Mouse (Mus musculus): Measurements from ENCODE around the gene S100a3. TPM values are rescaled to one million over a fixed set of nuclear protein-coding genes. Genes with fewer than 3 reads are reported as not detected.

S100a3 gene
- polyA plus RNA-seq, 1 experiment from 2014 or later, result 1.1 TPM

DNA sequence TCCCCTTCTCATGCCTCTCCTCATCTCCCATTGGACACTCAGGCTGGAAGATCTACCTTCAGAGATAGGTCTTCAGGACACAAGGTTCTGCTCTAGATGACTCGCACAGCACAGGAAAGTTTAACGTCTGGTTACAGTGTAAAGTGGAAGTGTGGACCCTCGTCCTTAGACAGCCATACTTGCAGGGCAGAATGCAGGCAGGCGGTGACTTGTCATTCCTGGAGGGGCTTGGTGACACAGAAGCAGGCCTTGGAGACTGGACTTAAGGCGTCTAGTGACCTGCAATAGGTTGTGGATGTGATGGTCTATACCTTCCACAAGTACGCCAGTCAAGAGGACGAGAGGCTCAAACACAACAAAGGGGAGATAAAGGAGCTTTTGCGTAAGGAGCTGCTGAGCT lies 29.6 kb downstream of the S100a3 start, which contains the start of gene S100a2:
Gene S100a2 (plus strand): TSS at position 301 of the 400 bp plus-strand sequence.
- 85% methylated on average over 8 of the region's 8 CpGs for WGBS
- no peak within 1 kb of the TSS for H3K27ac ChIP-seq (replicated peaks)
- H3K36me3 ChIP-seq, result no peaks in the 10 kb centered on the region
- no peaks in the 10 kb centered on the region for H3K27me3 ChIP-seq (replicated peaks)
- no peak for ATAC-seq (ENCODE audit: low FRiP score)
- no peaks in the 10 kb centered on the region for H3K9me3 ChIP-seq (replicated peaks)
- H3K9ac ChIP-seq (replicated peaks), result no peak within 1 kb of the TSS
- no peaks in the 10 kb centered on the region for H3K4me1 ChIP-seq
- H3K4me2 ChIP-seq, result no peak within 1 kb of the TSS
- H3K4me3 ChIP-seq (replicated peaks), result no peak within 1 kb of the TSS

GRCm38 (mm10) chr3:90594466-90594865 lies 34.1 kb downstream of the S100a3 start:
- Histone ChIP-seq H3K4me2 (no peak overlapping the region), H3K27me3 (replicated peaks) (no peaks in the 10 kb centered on the region), H3K36me3 (no peaks in the 10 kb centered on the region), H3K27ac (replicated peaks) (no peak overlapping the region), H3K9me3 (replicated peaks) (no peaks in the 10 kb centered on the region), H3K4me3 (replicated peaks) (no peak overlapping the region), H3K4me1 (no peaks in the 10 kb centered on the region), H3K9ac (replicated peaks) (no peak overlapping the region)
- ATAC-seq (ENCODE audit: low FRiP score), result no peak
- WGBS, result 82% methylated on average over 1 of the region's 1 CpGs

- H3K9ac ChIP-seq (replicated peaks), result no peak overlapping the region
- no peaks in the 10 kb centered on the region for H3K36me3 ChIP-seq
- no peaks in the 10 kb centered on the region for H3K9me3 ChIP-seq (replicated peaks)
- no peak overlapping the region for H3K4me2 ChIP-seq
- H3K27ac ChIP-seq (replicated peaks), result no peak overlapping the region
- no peak overlapping the region for H3K4me3 ChIP-seq (replicated peaks)
- 75% methylated on average over 5 of the region's 5 CpGs for WGBS
- H3K27me3 ChIP-seq (replicated peaks), result no peaks in the 10 kb centered on the region
- H3K4me1 ChIP-seq, result no peaks in the 10 kb centered on the region
- no peak for ATAC-seq (ENCODE audit: low FRiP score)
These were observed 35.2 kb downstream of the S100a3 start for GRCm38 (mm10) chr3:90595556-90595955.

GRCm38 (mm10) chr3:90596810-90597209 lies 36.4 kb downstream of the S100a3 start:
- 94% methylated on average over 6 of the region's 6 CpGs for WGBS
- Histone ChIP-seq H3K27ac (replicated peaks) (no peak overlapping the region), H3K4me3 (replicated peaks) (no peak overlapping the region), H3K36me3 (no peaks in the 10 kb centered on the region), H3K9me3 (replicated peaks) (no peaks in the 10 kb centered on the region), H3K9ac (replicated peaks) (no peak overlapping the region), H3K27me3 (replicated peaks) (no peaks in the 10 kb centered on the region), H3K4me1 (no peaks in the 10 kb centered on the region), H3K4me2 (no peak overlapping the region)
- ATAC-seq (ENCODE audit: low FRiP score), result no peak

DNA sequence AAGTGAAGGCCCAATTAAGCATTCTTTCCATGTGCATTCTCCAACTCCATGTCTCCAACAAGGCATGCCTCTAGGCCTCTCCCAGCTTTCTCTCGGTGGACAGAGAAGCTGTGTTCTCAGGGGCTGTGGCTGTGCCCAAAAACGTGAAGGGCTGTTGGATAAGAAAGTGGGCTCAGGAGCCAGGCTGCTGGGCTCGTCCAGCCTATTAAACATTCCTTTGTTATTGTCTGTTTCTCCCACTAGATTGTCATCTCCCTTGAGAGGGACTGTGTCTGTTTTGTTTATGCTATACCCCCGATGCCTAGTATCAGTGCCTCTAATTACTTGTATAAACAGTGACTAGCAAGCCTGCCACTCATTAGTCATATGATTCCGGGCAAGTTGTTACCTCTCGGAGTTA lies 37.4 kb downstream of the S100a3 start:
- no peaks in the 10 kb centered on the region for H3K9me3 ChIP-seq (replicated peaks)
- H3K4me1 ChIP-seq, result no peaks in the 10 kb centered on the region
- H3K4me2 ChIP-seq, result no peak overlapping the region
- no peak overlapping the region for H3K9ac ChIP-seq (replicated peaks)
- 60% methylated on average over 6 of the region's 6 CpGs for WGBS
- ATAC-seq (ENCODE audit: low FRiP score), result no peak
- H3K36me3 ChIP-seq, result no peaks in the 10 kb centered on the region
- no peak overlapping the region for H3K27ac ChIP-seq (replicated peaks)
- H3K4me3 ChIP-seq (replicated peaks), result no peak overlapping the region
- no peaks in the 10 kb centered on the region for H3K27me3 ChIP-seq (replicated peaks)

GRCm38 (mm10) chr3:90598212-90598611 lies 37.8 kb downstream of the S100a3 start:
- H3K27ac ChIP-seq (replicated peaks), result no peak overlapping the region
- no peak for ATAC-seq (ENCODE audit: low FRiP score)
- 83% methylated on average over 4 of the region's 4 CpGs for WGBS
- no peaks in the 10 kb centered on the region for H3K9me3 ChIP-seq (replicated peaks)
- H3K4me1 ChIP-seq, result no peaks in the 10 kb centered on the region
- no peaks in the 10 kb centered on the region for H3K36me3 ChIP-seq
- no peaks in the 10 kb centered on the region for H3K27me3 ChIP-seq (replicated peaks)
- H3K4me3 ChIP-seq (replicated peaks), result no peak overlapping the region
- H3K4me2 ChIP-seq, result no peak overlapping the region
- H3K9ac ChIP-seq (replicated peaks), result no peak overlapping the region

DNA sequence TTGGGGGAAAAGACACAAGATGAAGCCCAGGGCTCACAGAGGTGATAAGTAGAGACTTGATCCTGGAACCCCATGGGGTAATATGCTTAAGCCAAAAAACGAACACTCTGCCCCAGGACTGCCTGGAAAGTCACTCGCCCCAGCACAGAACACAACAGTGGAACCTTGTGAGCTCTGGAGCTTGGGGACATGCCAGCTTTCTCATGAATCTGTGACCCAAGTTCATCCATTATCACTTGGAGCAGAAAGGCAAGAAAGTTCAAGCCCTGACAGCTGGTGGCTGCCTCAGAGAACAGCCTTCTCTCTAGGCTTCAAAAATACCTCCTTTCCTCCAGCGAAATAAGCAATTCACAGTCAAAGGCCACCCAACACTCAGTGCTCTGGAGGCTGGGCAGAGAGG lies 39.0 kb downstream of the S100a3 start:
- no peak overlapping the region for H3K9ac ChIP-seq (replicated peaks)
- no peak overlapping the region for H3K4me3 ChIP-seq (replicated peaks)
- H3K9me3 ChIP-seq (replicated peaks), result no peaks in the 10 kb centered on the region
- no peaks in the 10 kb centered on the region for H3K36me3 ChIP-seq
- no peaks in the 10 kb centered on the region for H3K27me3 ChIP-seq (replicated peaks)
- H3K4me2 ChIP-seq, result no peak overlapping the region
- no peak for ATAC-seq (ENCODE audit: low FRiP score)
- H3K4me1 ChIP-seq, result peaks cover 2% of the 10 kb centered on the region; the same call in 1 of the 2 replicates
- 85% methylated on average over 3 of the region's 3 CpGs for WGBS
- H3K27ac ChIP-seq (replicated peaks), result no peak overlapping the region

DNA sequence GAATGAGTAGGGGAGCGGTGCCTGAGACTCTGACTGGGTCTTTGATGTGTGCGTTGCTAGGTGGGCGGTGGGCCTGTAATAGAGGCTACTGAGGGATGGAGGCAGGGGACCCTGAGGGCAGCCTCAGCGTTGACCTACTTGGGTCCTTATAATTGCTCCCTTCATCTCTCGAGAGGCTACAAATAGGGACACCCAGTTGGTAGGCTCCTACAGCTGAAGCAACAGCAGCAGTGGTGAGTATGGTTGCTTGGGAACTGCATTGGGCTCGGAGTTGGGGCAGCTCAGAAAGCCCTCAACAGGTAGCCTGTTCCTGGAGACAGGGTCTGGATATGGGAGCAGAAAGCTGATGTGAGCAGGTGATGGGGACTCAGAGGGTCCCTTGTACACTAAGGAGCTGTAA lies 39.7 kb downstream of the S100a3 start:
- Histone ChIP-seq H3K36me3 (no peaks in the 10 kb centered on the region), H3K9ac (replicated peaks) (no peak overlapping the region), H3K27me3 (replicated peaks) (no peaks in the 10 kb centered on the region), H3K4me2 (no peak overlapping the region), H3K9me3 (replicated peaks) (no peaks in the 10 kb centered on the region), H3K4me3 (replicated peaks) (no peak overlapping the region), H3K4me1 (peaks cover 5% of the 10 kb centered on the region; the same call in 1 of the 2 replicates), H3K27ac (replicated peaks) (no peak overlapping the region)
- WGBS, result 81% methylated on average over 6 of the region's 6 CpGs
- ATAC-seq (ENCODE audit: low FRiP score), result no peak

- Histone ChIP-seq H3K4me1 (peaks cover 5% of the 10 kb centered on the region; the same call in 1 of the 2 replicates), H3K27ac (replicated peaks) (no peak overlapping the region), H3K36me3 (no peaks in the 10 kb centered on the region), H3K9me3 (replicated peaks) (no peaks in the 10 kb centered on the region), H3K4me2 (no peak overlapping the region), H3K27me3 (replicated peaks) (no peaks in the 10 kb centered on the region), H3K9ac (replicated peaks) (no peak overlapping the region), H3K4me3 (replicated peaks) (no peak overlapping the region)
- 84% methylated on average over 8 of the region's 8 CpGs for WGBS
- ATAC-seq (ENCODE audit: low FRiP score), result no peak
These were observed 40.2 kb downstream of the S100a3 start for GRCm38 (mm10) chr3:90600458-90601195.

DNA sequence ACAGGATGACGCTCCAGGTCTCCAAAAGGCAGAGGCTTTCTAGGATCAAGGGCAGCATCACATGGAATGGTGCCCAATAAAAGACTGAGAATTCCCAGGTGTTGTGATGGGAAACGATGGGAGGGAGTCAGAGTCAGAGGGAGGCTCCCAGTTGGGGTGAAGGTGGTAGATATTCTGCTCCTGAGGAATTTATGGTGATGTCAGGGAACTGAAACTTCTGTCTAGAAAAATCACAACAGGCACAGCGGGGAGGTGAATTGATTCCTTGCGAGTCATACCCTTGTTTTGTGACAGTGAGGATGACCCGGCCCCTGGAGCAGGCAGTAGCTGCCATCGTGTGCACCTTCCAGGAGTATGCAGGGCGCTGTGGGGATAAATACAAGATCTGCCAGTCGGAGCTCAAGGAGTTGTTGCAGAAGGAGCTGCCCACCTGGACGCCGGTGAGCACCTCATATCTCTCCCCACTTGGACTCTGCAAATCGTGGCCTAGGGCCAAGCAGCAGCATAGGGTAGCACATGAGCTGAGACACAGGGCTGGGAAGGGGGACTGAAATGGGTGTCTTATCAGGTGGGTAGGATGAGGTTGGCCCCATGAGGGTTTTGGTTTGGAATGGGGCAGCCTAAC lies 41.2 kb downstream of the S100a3 start, which contains the start of gene Gm42674:
Gene Gm42674 (plus strand): TSS at position 419 of the 625 bp plus-strand sequence.
- H3K9me3 ChIP-seq (replicated peaks), result no peaks in the 10 kb centered on the region
- ATAC-seq (ENCODE audit: low FRiP score), result no peak
- H3K4me1 ChIP-seq, result peaks cover 5% of the 10 kb centered on the region; the same call in 1 of the 2 replicates
- no peak within 1 kb of the TSS for H3K4me2 ChIP-seq
- H3K9ac ChIP-seq (replicated peaks), result no peak within 1 kb of the TSS
- no peak within 1 kb of the TSS for H3K27ac ChIP-seq (replicated peaks)
- WGBS, result 88% methylated on average over 11 of the region's 11 CpGs
- H3K36me3 ChIP-seq, result no peaks in the 10 kb centered on the region
- no peak within 1 kb of the TSS for H3K4me3 ChIP-seq (replicated peaks)
- H3K27me3 ChIP-seq (replicated peaks), result no peaks in the 10 kb centered on the region

GRCm38 (mm10) chr3:90603623-90604022 lies 43.2 kb downstream of the S100a3 start, which contains the start of gene S100a4:
TSS of gene S100a4 (plus strand) at chr3:90603771.
- WGBS, result 70% methylated on average over 3 of the region's 3 CpGs
- H3K4me3 ChIP-seq (replicated peaks), result no peak within 1 kb of the TSS
- no peak for ATAC-seq (ENCODE audit: low FRiP score)
- H3K9ac ChIP-seq (replicated peaks), result no peak within 1 kb of the TSS
- H3K4me1 ChIP-seq, result peaks cover 5% of the 10 kb centered on the region; the same call in 1 of the 2 replicates
- H3K4me2 ChIP-seq, result no peak within 1 kb of the TSS
- H3K27ac ChIP-seq (replicated peaks), result no peak within 1 kb of the TSS
- no peaks in the 10 kb centered on the region for H3K9me3 ChIP-seq (replicated peaks)
- no peaks in the 10 kb centered on the region for H3K36me3 ChIP-seq
- no peaks in the 10 kb centered on the region for H3K27me3 ChIP-seq (replicated peaks)

DNA sequence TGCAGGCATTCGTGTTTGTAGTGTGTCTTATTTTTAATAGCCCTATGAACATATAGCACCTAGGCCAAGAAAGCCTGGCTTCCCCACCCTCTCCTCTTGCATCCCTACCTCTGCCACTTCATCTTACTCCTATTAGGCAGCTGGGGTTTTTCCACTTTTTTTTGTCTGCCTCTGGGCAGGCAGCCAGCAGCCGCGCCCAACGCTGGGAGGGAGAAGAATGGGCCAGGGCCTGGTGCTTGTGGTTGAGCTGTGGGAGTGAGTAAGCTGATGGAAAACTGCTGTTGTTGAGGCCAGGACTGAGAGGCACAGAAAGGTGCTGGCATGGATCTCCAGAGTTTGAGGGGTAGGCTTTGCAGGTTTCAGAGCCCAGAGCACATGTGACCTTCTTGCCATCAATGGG lies 44.0 kb downstream of the S100a3 start:
- no peak for ATAC-seq (ENCODE audit: low FRiP score)
- Histone ChIP-seq H3K36me3 (no peaks in the 10 kb centered on the region), H3K27ac (replicated peaks) (no peak overlapping the region), H3K4me1 (peaks cover 5% of the 10 kb centered on the region; the same call in 1 of the 2 replicates), H3K9ac (replicated peaks) (no peak overlapping the region), H3K9me3 (replicated peaks) (no peaks in the 10 kb centered on the region), H3K4me3 (replicated peaks) (no peak overlapping the region), H3K4me2 (no peak overlapping the region), H3K27me3 (replicated peaks) (no peaks in the 10 kb centered on the region)
- WGBS, result 35% methylated on average over 4 of the region's 4 CpGs

Data from neural tube, embryonic 15.5 days (tissue).